Mouse (Mus musculus) liver, adult (tissue): ENCODE results near the gene Gm21411.
"Not testable (repeated sequence)": the region's sequence is repeated elsewhere in the genome, so short reads cannot be mapped to it uniquely, and the experiment has no call there.

Source experiments
- GATA4 ChIP-seq: IDR thresholded peaks from 2 replicates; pipeline ENCODE4 v1.6.1; 2014; ENCODE audit warnings: mild to moderate bottlenecking, low read length; ENCODE audit not compliant: insufficient replicate concordance

Gm21411 gene

GRCm38 (mm10) chr4:146909386-146910137 lies at the start of gene Gm21411:
Gm21411 (minus strand) TSS chr4:146909590.
- not testable (repeated sequence) for TF ChIP-seq GATA4

GRCm38 (mm10) chr4:146932311-146933082 lies 23.1 kb upstream of the Gm21411 start:
- TF ChIP-seq GATA4, result no peak

GRCm38 (mm10) chr4:146915196-146915595 lies 5.8 kb upstream of the Gm21411 start:
- TF ChIP-seq GATA4, result no peak
